Mouse (Mus musculus): ENCODE data around the gene Tha1.

Tha1 gene

DNA sequence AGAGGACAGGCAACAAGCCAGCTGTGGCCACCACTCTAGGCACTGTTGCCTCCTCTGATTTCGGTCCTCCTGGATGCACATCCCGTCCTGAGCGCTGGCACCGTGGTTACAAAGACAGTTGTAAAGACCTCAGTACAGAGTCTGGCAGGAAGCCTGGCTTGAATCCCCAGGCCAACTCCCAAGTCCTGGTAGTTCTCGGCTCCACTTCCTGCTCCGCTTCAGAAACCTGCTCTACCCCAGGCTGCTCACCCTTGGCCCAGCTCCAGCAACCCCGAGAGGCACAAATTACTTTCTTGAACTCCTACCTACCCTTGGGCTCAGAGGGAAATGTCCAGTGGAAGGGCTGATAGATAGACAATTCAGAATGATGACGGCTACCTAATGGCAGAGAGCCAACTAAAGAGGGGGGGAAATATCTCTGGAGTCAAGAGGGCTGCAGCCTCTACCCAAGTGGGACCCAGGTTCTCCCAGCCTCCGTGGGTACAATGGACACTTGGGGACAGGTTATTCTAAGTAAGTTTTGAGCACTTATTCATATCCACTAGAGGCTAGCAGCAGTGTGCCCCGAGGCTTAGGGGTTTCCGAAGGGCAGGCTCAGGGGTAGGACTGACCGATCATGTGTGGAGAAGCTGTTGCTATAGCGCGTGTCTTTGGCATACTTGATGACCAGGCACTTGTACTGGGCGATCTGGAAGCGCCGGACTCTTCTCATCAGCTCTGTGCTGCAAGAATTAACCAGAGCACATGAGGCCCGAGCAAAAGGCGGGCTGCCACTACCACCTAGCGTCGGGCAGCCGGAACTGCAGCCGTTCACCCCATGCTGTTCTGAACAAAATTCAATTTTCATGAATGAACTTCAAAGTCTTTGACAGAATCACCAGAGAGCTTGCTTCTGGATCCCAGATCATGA is 49.0 kb downstream of the Tha1 start:
- DNase-seq (ENCODE audit: low spot score), result peak; percentile 86

DNA sequence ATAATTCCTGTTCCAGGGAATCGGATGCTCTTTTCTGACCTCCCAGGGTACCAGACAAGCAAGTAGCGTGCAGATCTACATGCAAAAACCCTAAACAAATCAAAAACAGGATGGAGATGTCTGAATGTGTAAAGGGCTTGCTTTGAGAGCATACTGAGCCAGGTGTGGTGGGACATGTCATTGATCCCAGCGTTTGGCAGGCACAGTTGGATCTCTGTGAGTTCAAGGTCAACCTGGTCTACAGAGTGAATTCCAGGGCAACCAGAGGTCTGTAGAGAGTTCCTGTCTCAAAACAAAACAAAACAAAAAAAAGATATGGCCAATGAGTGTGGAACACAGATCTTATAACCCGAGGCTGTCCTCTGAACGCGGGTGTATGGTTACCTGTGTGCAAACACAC is 49.9 kb downstream of the Tha1 start:
- DNase-seq (ENCODE audit: low spot score), result no peak

DNA sequence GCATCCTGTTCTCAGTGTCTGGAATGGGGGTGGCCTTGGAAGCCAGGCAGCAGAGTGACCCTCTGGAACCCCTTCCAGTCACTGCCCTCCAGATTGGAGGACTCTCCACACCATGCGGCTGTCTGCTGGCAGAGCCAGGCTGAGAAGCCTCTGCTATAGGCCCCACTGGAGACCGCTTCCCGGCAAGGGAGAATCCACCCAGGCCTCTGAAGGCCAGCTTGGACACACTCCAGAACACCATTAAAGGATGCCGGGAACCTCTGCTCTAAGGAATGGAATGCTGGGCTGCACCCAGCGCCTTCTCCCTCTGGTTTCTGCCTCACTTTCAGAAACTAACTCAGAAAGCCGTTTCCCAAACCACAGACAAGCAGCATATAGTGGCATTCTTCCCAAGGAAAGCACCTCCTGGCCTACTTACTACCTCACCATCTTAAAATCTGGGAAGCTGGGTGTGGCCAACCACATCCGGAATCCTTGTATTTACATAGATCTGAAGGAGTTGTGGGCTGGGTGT is 50.5 kb downstream of the Tha1 start:
- DNase-seq (ENCODE audit: low spot score), result no peak

DNA sequence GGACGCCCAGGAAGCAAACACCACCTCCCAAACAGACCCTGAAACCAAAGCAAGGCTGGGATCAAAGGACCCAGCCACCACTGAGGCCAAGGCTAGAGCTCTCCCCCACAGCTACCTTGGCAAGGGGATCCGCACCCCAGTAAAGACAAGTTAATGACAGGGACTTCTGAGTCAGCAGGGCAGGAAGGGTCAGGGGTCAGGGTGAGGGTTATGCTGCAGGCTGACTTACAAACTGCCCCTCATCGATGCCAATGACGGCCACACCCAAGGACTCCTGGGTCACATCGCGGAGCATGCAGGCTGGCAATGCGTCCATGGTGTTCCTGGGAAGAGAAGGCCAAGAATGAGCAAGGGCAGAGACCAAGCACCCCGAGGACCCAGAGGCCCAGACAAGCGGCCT is 51.4 kb downstream of the Tha1 start:
- no peak for DNase-seq (ENCODE audit: low spot score)

DNA sequence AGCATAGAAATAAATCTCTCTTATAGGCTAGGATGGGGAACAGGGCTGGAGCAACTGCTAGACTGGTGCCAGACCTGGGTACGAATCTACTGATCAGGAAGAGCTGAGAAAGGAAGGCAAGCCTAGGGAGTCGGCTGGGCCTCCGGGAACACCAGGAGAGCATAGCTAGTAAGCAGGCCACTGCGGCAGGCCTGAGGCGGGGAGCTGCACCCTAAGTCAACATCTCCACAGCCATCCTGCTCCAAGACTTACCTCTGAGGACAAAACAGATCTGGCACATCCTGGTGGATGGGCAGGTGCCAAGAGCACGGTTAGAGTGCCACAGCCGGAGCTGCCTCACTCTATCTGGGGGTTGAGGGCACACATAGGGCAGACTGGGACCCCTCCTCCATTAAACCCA is 53.1 kb downstream of the Tha1 start:
- DNase-seq (ENCODE audit: low spot score), result no peak

DNA sequence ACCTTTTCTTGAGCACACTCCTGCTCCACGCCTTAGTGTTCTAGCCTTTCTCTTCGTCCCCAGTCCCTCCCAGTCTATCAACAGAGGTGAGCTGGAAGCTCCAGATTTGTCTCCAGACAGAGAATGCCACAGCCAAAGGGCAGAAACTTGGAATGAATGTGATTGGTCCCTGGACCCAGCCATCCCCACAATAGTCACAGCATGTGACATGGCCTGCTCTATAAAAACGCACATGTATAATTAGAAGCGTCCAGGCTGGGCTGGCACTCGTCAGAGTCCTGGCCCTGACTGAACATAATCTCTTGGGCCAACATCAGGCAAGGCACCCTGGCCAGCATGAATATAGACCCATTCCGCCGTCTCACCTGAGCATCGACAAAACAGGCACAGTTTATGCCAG is 54.2 kb downstream of the Tha1 start:
- no peak for DNase-seq (ENCODE audit: low spot score)

All from layer of hippocampus, adult 11-12 months (tissue).